Comparison of ENCODE assay signal across 9 mouse cellular contexts in genomic region chr6:36388401-36389259, GRCm38 (mm10). TPM values are rescaled to one million over a fixed set of nuclear protein-coding genes. Genes with fewer than 3 reads are reported as not detected.
DNase-seq lines count a peak whose midpoint lies in the region; TF ChIP-seq lines count a peak whose summit lies in the region.
"Had no signal": no experiment of that assay in that cellular context is flagged by ENCODE, and none has a peak within 500 bp of the region (broad histone marks: within the 10 kb centered on the region; RNA-seq: fewer than 3 reads in every experiment).

No protein-coding gene starts in this region.

- 2% methylated on average over 36 of the region's 36 CpGs for WGBS in lung, adult 2 months

- no peak for TF ChIP-seq POLR2A in lung, adult 2 months (IDR thresholded peaks at IDR 0.05; ENCODE audit: borderline replicate concordance, extremely low read depth, low read depth, low read length)
- TF ChIP-seq POLR2A in myocyte (IDR thresholded peaks at IDR 0.05; ENCODE audit: insufficient read length, low read depth), result no peak

- H3ac ChIP-seq in myocyte (ENCODE audit: control insufficient read depth, insufficient read length), result no peak overlapping the region

- peaks cover 20% of the 10 kb centered on the region for H3K27me3 ChIP-seq in myocyte (ENCODE audit: control insufficient read depth, insufficient read depth, insufficient read length)

- intact Hi-C loops in left cerebral cortex, postnatal 4 days (cut with DNase I), result loop anchor here (10.0 kb wide), 1 partner anchor 384 kb away; no protein-coding TSS in a partner anchor

- peak overlapping the region; percentile 65 for H3K4me3 ChIP-seq in lung, adult 2 months (replicated peaks; ENCODE audit: extremely low read depth, low read depth, low read length)
- H3K4me3 ChIP-seq in myocyte, result no peak overlapping the region

- peak overlapping the region; percentile 18 for H3K4me2 ChIP-seq in myocyte (ENCODE audit: low read depth)

- no peak for TF ChIP-seq CTCF in lung, adult 2 months (IDR thresholded peaks at IDR 0.05; ENCODE audit: insufficient read depth, low read length)

- DNase-seq in adrenal gland, adult 2 months, result peak; percentile 5
- DNase-seq in adrenal gland, postnatal 36 days, result no peak
- DNase-seq in lung, adult 2 months, result peak; percentile 11
- no peak for DNase-seq in lung, postnatal 10 days
- DNase-seq in frontal cortex, postnatal 14 days (ENCODE audit: low spot score in 2 of 2), result peak; percentile 4 to 8
- peak; percentile 18 for DNase-seq in left cerebral cortex, postnatal 4 days
- DNase-seq in thymus, adult 18-20 months, result no peak

- H3K79me2 ChIP-seq in myocyte (ENCODE audit: control insufficient read depth, insufficient read depth), result no peaks in the 10 kb centered on the region

- H3K4me1 ChIP-seq in lung, adult 2 months (ENCODE audit: control insufficient read depth, insufficient read depth, low read length), result peaks cover 4% of the 10 kb centered on the region

- no peaks in the 10 kb centered on the region for H3K36me3 ChIP-seq in myocyte (ENCODE audit: control insufficient read depth, insufficient read depth)

TF ChIP-seq in myocyte, 11 proteins besides CTCF, POLR2A, EP300 and RAD21:
- no peak for TF ChIP-seq REST (IDR thresholded peaks at IDR 0.05; ENCODE audit: insufficient read depth, insufficient read length)
- TF ChIP-seq POLR2AphosphoS2 (IDR thresholded peaks at IDR 0.05; ENCODE audit: insufficient read length, low read depth), result no peak
- TF ChIP-seq TCF3 (IDR thresholded peaks at IDR 0.05; ENCODE audit: insufficient read length, low read depth), result no peak
- no peak for TF ChIP-seq USF1 (IDR thresholded peaks at IDR 0.05; ENCODE audit: low read depth)
- no peak for TF ChIP-seq SRF (IDR thresholded peaks at IDR 0.05; ENCODE audit: control insufficient read depth, insufficient read length, low read depth)
- no peak for TF ChIP-seq MAX (IDR thresholded peaks at IDR 0.05; ENCODE audit: low read depth)

RNA-seq across cellular contexts. Expression of gene Chrm2, which starts 0.7 kb away (rescaled TPM):
- total RNA-seq in adrenal gland, adult 2 months (2021), result not detected
- polyA plus RNA-seq in adrenal gland, adult 2 months (2012; rRNA removed), result 0.02 TPM in 1 of 2 replicates, not detected in the other
- total RNA-seq in adrenal gland, postnatal 36 days (2021), result under 1 TPM in 1 of 2 experiments, not detected in 1; 0.20 TPM
- 2.6 and 4.4 TPM in 2 replicates for polyA plus RNA-seq in lung, adult 2 months (2012; rRNA removed)
- total RNA-seq in left cerebral cortex, postnatal 4 days (2021), result 1 to 10 TPM; 7.5 to 9.3 TPM
- polyA plus RNA-seq in myocyte (2012; fragmentation: generic; extraction: Trizol), result not detected
- polyA plus RNA-seq: erythroblast, embryonic 14.5 days had no signal

Comparison
In these comparisons a context has a peak if more than half of its experiments do, and no peak if none do; other contexts are left out.
1. DNase-seq: peak in adrenal gland, adult 2 months (single experiment), lung, adult 2 months (single experiment), frontal cortex, postnatal 14 days (2 of 2) and left cerebral cortex, postnatal 4 days (single experiment); none in adrenal gland, postnatal 36 days (0 of 2), lung, postnatal 10 days (single experiment) and thymus, adult 18-20 months (0 of 2).
2. RNA of gene Chrm2, which starts 0.7 kb away (total RNA-seq): 7.5 to 9.3 TPM in left cerebral cortex, postnatal 4 days; 0.20 TPM in adrenal gland, postnatal 36 days and not detected in adrenal gland, adult 2 months; every median in the first group is over 4 times any median in the second.